Mouse (Mus musculus) CH12.LX (cell line): ENCODE measurements around the gene Pnpla2. TPM values are rescaled to one million over a fixed set of nuclear protein-coding genes. Genes with fewer than 3 reads are reported as not detected.

ENCODE experiments used
- DNase-seq: peaks from one replicate; pipeline ENCODE4 v3.0.0-alpha.2; 2013; ENCODE audit errors: extremely low read depth
- H3K27ac ChIP-seq: 2 replicates; pipeline ENCODE4 v1.5.1; 2012; ENCODE audit warnings: low read depth, mild to moderate bottlenecking, control low read depth, moderate library complexity; ENCODE audit not compliant: insufficient read depth
- H3K27me3 ChIP-seq: replicated peaks from 2 replicates; pipeline ENCODE3; 2012; ENCODE audit warnings: inconsistent platforms
- H3K36me3 ChIP-seq, 2 experiments: replicated peaks in 1 of 2; 2 replicates each; pipeline versions ENCODE3 to v1.6.1; 2012; ENCODE audit warnings: inconsistent platforms in 1 of 2, low read length in 1 of 2, mild to moderate bottlenecking in 1 of 2, mixed read lengths in 1 of 2, moderate library complexity in 1 of 2; ENCODE audit not compliant: control insufficient read depth in 1 of 2, insufficient read depth in 1 of 2
- H3K4me1 ChIP-seq, 2 experiments: 2 replicates each; pipeline ENCODE4 v1.6.1; 2012; ENCODE audit warnings: inconsistent platforms in 1 of 2, moderate library complexity in 1 of 2; ENCODE audit not compliant: insufficient read depth in 2 of 2, control insufficient read depth in 1 of 2
- H3K4me2 ChIP-seq: 2 replicates; pipeline ENCODE4 v1.6.1; 2012; ENCODE audit warnings: low read depth, mild to moderate bottlenecking, control low read depth; ENCODE audit not compliant: poor library complexity, insufficient read depth, severe bottlenecking
- H3K4me3 ChIP-seq, 3 experiments: fragments of 150-350 bp in 1 of 3; sonication (generic) in 1 of 3; replicated peaks in 1 of 3; 2 replicates each; pipeline versions ENCODE3 to v1.5.1; 2011 to 2012; ENCODE audit warnings: low read depth in 2 of 3, low read length in 2 of 3, mild to moderate bottlenecking in 2 of 3, moderate library complexity in 2 of 3, control low read depth in 1 of 3, improper control_type of control experiment in 1 of 3, inconsistent platforms in 1 of 3, mixed read lengths in 1 of 3; ENCODE audit not compliant: poor library complexity in 1 of 3
- H3K79me2 ChIP-seq: replicated peaks from 2 replicates; pipeline ENCODE4 v1.6.1; 2012; ENCODE audit warnings: mild to moderate bottlenecking, moderate library complexity; ENCODE audit not compliant: control insufficient read depth, poor library complexity, insufficient read depth, severe bottlenecking; ENCODE audit errors: extremely low read depth
- H3K9ac ChIP-seq: 2 replicates; pipeline ENCODE4 v1.6.1; 2012; ENCODE audit warnings: low read depth, mild to moderate bottlenecking, control low read depth, moderate library complexity; ENCODE audit not compliant: insufficient read depth
- H3K9me3 ChIP-seq: replicated peaks from 2 replicates; pipeline ENCODE3; 2012; ENCODE audit warnings: low read length, inconsistent platforms, mixed read lengths
- BHLHE40 ChIP-seq: IDR thresholded peaks from 2 replicates; pipeline ENCODE4 v1.6.1; 2011; ENCODE audit warnings: mild to moderate bottlenecking, low read depth, low read length, improper control_type of control experiment
- CHD2 ChIP-seq: IDR thresholded peaks from 2 replicates; pipeline ENCODE4 v1.6.1; 2011; ENCODE audit warnings: low read length, improper control_type of control experiment
- CTCF ChIP-seq, 2 experiments: IDR thresholded peaks in 1 of 2; conservative IDR thresholded peaks in 1 of 2; 2 replicates each; pipeline ENCODE4 v1.5.1; 2011 to 2012; ENCODE audit warnings: low read depth in 2 of 2, low read length in 2 of 2, improper control_type of control experiment in 1 of 2, inconsistent platforms in 1 of 2, mild to moderate bottlenecking in 1 of 2, moderate library complexity in 1 of 2
- E2F4 ChIP-seq: IDR thresholded peaks from 2 replicates; pipeline ENCODE4 v1.6.1; 2011; ENCODE audit warnings: low read depth, low read length, improper control_type of control experiment; ENCODE audit not compliant: insufficient replicate concordance
- ELF1 ChIP-seq: IDR thresholded peaks from 2 replicates; pipeline ENCODE4 v1.6.1; 2014; ENCODE audit warnings: low read depth, mild to moderate bottlenecking, inconsistent platforms, low read length, improper control_type of control experiment
- ETS1 ChIP-seq: conservative IDR thresholded peaks from 2 replicates; pipeline ENCODE4 v1.6.1; 2012; ENCODE audit warnings: low read depth, mild to moderate bottlenecking, inconsistent platforms, low read length, improper control_type of control experiment, moderate library complexity
- IRF4 ChIP-seq: IDR thresholded peaks from 2 replicates; pipeline ENCODE4 v1.6.1; 2014; ENCODE audit warnings: low read depth, mild to moderate bottlenecking, inconsistent platforms, low read length, improper control_type of control experiment
- MAFK ChIP-seq: IDR thresholded peaks from 2 replicates; pipeline ENCODE4 v1.6.1; 2011; ENCODE audit warnings: low read length, improper control_type of control experiment; ENCODE audit not compliant: insufficient replicate concordance
- MAX ChIP-seq: IDR thresholded peaks from 2 replicates; pipeline ENCODE4 v1.6.1; 2011; ENCODE audit warnings: low read length, improper control_type of control experiment
- MEF2A ChIP-seq: IDR thresholded peaks from 2 replicates; pipeline ENCODE4 v1.6.1; 2014; ENCODE audit warnings: low read depth, mild to moderate bottlenecking, inconsistent platforms, low read length, improper control_type of control experiment, borderline replicate concordance
- MXI1 ChIP-seq: IDR thresholded peaks from 2 replicates; pipeline ENCODE4 v1.6.1; 2011; ENCODE audit warnings: mild to moderate bottlenecking, low read depth, low read length, improper control_type of control experiment
- MYC ChIP-seq: IDR thresholded peaks from 2 replicates; pipeline ENCODE4 v1.6.1; 2011; ENCODE audit warnings: low read depth, mild to moderate bottlenecking, improper control_type of control experiment, low read length
- PAX5 ChIP-seq: IDR thresholded peaks from 2 replicates; pipeline ENCODE4 v1.6.1; 2012; ENCODE audit warnings: low read length, inconsistent platforms, mixed read lengths
- SIN3A ChIP-seq: IDR thresholded peaks from 2 replicates; pipeline ENCODE4 v1.6.1; 2012; ENCODE audit warnings: low read length, improper control_type of control experiment, inconsistent platforms
- USF2 ChIP-seq: conservative IDR thresholded peaks from 2 replicates; pipeline ENCODE4 v1.6.1; 2011; ENCODE audit warnings: low read depth, low read length, improper control_type of control experiment
- ZC3H11A ChIP-seq: IDR thresholded peaks from 2 replicates; pipeline ENCODE4 v1.6.1; 2012; ENCODE audit warnings: low read depth, mild to moderate bottlenecking, inconsistent platforms, low read length, improper control_type of control experiment
- ZKSCAN1 ChIP-seq: IDR thresholded peaks from 2 replicates; pipeline ENCODE4 v1.6.1; 2012; ENCODE audit warnings: low read depth, inconsistent platforms, low read length, improper control_type of control experiment, borderline replicate concordance
- ZNF384 ChIP-seq: IDR thresholded peaks from 2 replicates; pipeline ENCODE4 v1.6.1; 2012; ENCODE audit warnings: low read depth, low read length, improper control_type of control experiment, inconsistent platforms
- dilution Hi-C: fragments of 300-500 bp; cut with MboI; formaldehyde crosslinking; loops from 2 replicates; pipeline ENCODE4 v1.14.3; 2020; ENCODE audit warnings: low sequenced_read_pairs; ENCODE audit not compliant: extremely low pct_unique_long_range_greater_than_20kb, extremely low pct_ligation_motif_present
- in situ Hi-C: fragments of 300-500 bp; cut with MboI; formaldehyde crosslinking; loops from 3 replicates; pipeline ENCODE4 v1.14.3; 2019; ENCODE audit warnings: low sequenced_read_pairs, low pct_ligation_motif_present, low pct_unique_long_range_greater_than_20kb, mixed read lengths
- polyA plus RNA-seq: library from polyadenylated mRNA; unstranded; fragments of >175 nt; gene quantifications from 2 replicates; pipeline ENCODE4 v1.2.1, GENCODE M21; 2012; ENCODE audit warnings: low read depth; ENCODE audit not compliant: insufficient read length
- total RNA-seq, 2 experiments: library from RNA; depleted of rRNA; stranded (reverse); fragments of 300-350 nt in 1 of 2; fragments of >200 nt in 1 of 2; gene quantifications; 2 replicates each; pipeline ENCODE4 v1.2.3; 2012 to 2014

Pnpla2 gene
- total and polyA plus RNA-seq, 3 experiments: 2.8 to 29.6 (median 11.7) TPM

GRCm38 (mm10) chr7:141475011-141475804 is 20.2 kb downstream of the Pnpla2 start, which contains the start of the genes Polr2l and Tspan4 (continued):
- peak; percentile 73; the same call in 1 of the 2 replicates for TF ChIP-seq MAX
- TF ChIP-seq PAX5: no peak
- TF ChIP-seq CHD2: no peak
- TF ChIP-seq SIN3A: peak; percentile 98
- 0 out of 2 replicates have a peak, but pooled peaks have one; percentile 45 for TF ChIP-seq MEF2A
- TF ChIP-seq ZNF384: no peak
- no peak for TF ChIP-seq ZKSCAN1
- TF ChIP-seq USF2: no peak

GRCm38 (mm10) chr7:141475805-141476158 is 20.8 kb downstream of the Pnpla2 start:
- in situ Hi-C loops (no loop called here), dilution Hi-C loops (no loop called here)
- H3K4me3 ChIP-seq: peak overlapping the region; percentile 74 to 96 (median 89)
- peaks cover 22% of the 10 kb centered on the region for H3K79me2 ChIP-seq
- H3K27ac ChIP-seq: no peak overlapping the region
- peaks cover 13 to 43% of the 10 kb centered on the region in 2 experiments for H3K4me1 ChIP-seq
- no peak for DNase-seq
- TF ChIP-seq PAX5 (no peak), ELF1 (no peak), ZC3H11A (no peak), MYC (no peak), ZKSCAN1 (no peak)
- H3K9me3 ChIP-seq: no peaks in the 10 kb centered on the region
- H3K27me3 ChIP-seq: peaks cover 9% of the 10 kb centered on the region
- peaks cover 16 to 26% of the 10 kb centered on the region in 2 experiments for H3K36me3 ChIP-seq
- peak overlapping the region; percentile 53 for H3K4me2 ChIP-seq
- peak overlapping the region; percentile 40 for H3K9ac ChIP-seq

DNA sequence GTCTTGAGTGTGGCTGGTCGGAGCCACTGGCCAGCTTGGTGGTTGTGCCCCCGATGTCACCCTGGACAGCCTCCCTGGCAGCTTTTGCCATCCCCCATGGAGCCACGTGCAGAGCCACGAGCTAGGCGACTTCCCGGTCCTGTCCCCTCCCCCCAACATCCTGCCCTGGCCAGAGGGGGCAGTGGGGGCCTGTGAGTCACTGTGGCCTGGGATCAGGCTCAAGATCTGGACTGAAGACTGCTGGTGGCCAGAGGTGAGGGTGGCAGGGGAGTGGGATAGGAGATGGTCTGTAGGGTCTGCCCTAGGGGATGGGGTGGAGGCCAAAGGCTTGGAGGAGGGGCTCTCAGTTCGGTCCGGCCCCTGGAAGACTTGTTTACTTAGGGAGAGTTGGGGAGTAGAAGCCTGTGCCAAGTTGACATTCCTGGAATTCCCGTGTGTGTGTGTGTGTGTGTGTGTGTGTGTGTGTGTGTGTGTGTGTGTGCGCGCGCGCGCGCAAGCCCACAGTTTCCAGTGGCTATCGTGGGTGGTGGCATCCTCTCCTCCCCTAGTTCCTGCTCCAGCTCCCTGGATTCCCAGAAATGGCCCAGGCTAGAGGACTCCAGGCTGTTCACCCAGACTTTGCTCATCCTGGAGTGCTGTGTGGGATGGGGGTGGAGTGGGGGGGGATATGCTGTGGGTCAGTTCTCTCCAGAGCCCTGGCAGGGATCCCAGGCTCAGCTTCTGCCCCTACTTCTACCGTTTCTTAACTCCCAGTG is 21.4 kb downstream of the Pnpla2 start:
- Histone ChIP-seq H3K27ac (no peak overlapping the region), H3K79me2 (peaks cover 22% of the 10 kb centered on the region), H3K4me3 (peak overlapping the region; percentile 74 to 96 (median 89)), H3K4me2 (peak overlapping the region; percentile 53), H3K9me3 (no peaks in the 10 kb centered on the region), H3K9ac (peak overlapping the region; percentile 25), H3K27me3 (peaks cover 9% of the 10 kb centered on the region), H3K4me1 (peaks cover 16 to 48% of the 10 kb centered on the region in 2 experiments), H3K36me3 (peaks cover 10 to 20% of the 10 kb centered on the region in 2 experiments)
- dilution Hi-C loops: no loop called here
- DNase-seq: no peak
- TF ChIP-seq CTCF (conservative IDR thresholded peaks at IDR 0.05 in 1 of 2, IDR thresholded peaks at IDR 0.05 in 1 of 2; ENCODE audit: low read depth in 2 of 2, low read length in 2 of 2): 0 out of 4 replicates have a peak, but pooled peaks of 1 of the 2 experiments have one; percentile 6
- TF ChIP-seq MXI1: peak; percentile 80; the same call in 1 of the 2 replicates
- 0 out of 2 replicates have a peak, but pooled peaks have one; percentile 40 for TF ChIP-seq ELF1
- peak; percentile 96 for TF ChIP-seq MYC
- no peak for TF ChIP-seq IRF4
- TF ChIP-seq ETS1: no peak
- TF ChIP-seq E2F4: no peak
- peak; percentile 80; the same call in 1 of the 2 replicates for TF ChIP-seq CHD2
- no peak for TF ChIP-seq MAFK
- peak; percentile 88; the same call in 1 of the 2 replicates for TF ChIP-seq MAX
- peak; percentile 88 for TF ChIP-seq BHLHE40
- in situ Hi-C loops: no loop called here
